Mouse (Mus musculus): ENCODE measurements around the gene Arfgap3. TPM values are rescaled to one million over a fixed set of nuclear protein-coding genes. Genes with fewer than 3 reads are reported as not detected.
A peak's percentile ranks its signal among the peaks of the same experiment; 100 is the strongest.

Arfgap3 gene
- total RNA-seq, 1 experiment = 13.5 TPM

DNA sequence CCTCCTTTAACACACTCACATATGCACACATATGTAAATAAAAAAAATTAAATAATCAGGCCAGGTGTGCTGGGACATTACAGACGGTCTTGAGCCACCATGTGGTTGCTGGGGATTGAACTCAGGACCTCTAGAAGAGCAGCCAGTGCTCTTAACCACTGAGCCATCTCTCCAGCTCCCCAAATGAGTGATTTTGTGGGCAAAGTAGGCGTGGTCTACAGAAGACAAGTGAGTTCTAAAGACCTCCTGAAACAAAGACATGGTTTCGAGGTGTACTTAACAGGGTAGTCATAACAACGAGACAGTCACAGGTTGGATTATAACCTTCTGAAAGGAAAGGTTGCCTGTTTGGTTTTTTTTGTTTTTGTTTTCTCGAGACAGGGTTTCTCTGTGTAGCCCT lies 86.6 kb downstream of the Arfgap3 start:
- Histone ChIP-seq H3K27ac (ENCODE audit: insufficient read depth, low read depth, low read length, poor library complexity, severe bottlenecking) (no peak overlapping the region), H3K4me1 (ENCODE audit: control insufficient read depth in 2 of 2, insufficient read depth in 2 of 2, low read length in 2 of 2, poor library complexity in 1 of 2) (peaks cover 4 to 5% of the 10 kb centered on the region in 2 experiments; a peak in 3 of 4 replicates), H3K9me3 (ENCODE audit: control insufficient read depth, insufficient read depth, low read depth, low read length) (no peaks in the 10 kb centered on the region), H3K9ac (ENCODE audit: insufficient read depth, low read depth, low read length, poor library complexity, severe bottlenecking) (no peak overlapping the region), H3K36me3 (ENCODE audit: control insufficient read depth, insufficient read depth, low read length, poor library complexity, severe bottlenecking) (no peaks in the 10 kb centered on the region), H3K4me3 (ENCODE audit: insufficient read depth in 1 of 2, low read depth in 1 of 2, low read length in 2 of 2, poor library complexity in 1 of 2, severe bottlenecking in 1 of 2) (no peak overlapping the region)
- TF ChIP-seq MAFK (IDR thresholded peaks at IDR 0.05; ENCODE audit: insufficient read depth, low read depth, low read length) = no peak
- TF ChIP-seq ZNF384 (IDR thresholded peaks at IDR 0.05; ENCODE audit: low read depth, low read length) = no peak
- no peak for TF ChIP-seq ZC3H11A (IDR thresholded peaks at IDR 0.05; ENCODE audit: borderline replicate concordance, low read depth, low read length)
- no peak for TF ChIP-seq CHD2 (IDR thresholded peaks at IDR 0.05; ENCODE audit: low read depth, low read length)
- TF ChIP-seq HCFC1 (IDR thresholded peaks at IDR 0.05; ENCODE audit: borderline replicate concordance, insufficient read depth, low read length) = no peak
- DNase-seq (ENCODE audit: low read depth, low spot score) = no peak
- in situ Hi-C loops (cut with MboI; ENCODE audit: low sequenced_read_pairs in 2 of 2, unreplicated experiment in 2 of 2) = no loop called here

DNA sequence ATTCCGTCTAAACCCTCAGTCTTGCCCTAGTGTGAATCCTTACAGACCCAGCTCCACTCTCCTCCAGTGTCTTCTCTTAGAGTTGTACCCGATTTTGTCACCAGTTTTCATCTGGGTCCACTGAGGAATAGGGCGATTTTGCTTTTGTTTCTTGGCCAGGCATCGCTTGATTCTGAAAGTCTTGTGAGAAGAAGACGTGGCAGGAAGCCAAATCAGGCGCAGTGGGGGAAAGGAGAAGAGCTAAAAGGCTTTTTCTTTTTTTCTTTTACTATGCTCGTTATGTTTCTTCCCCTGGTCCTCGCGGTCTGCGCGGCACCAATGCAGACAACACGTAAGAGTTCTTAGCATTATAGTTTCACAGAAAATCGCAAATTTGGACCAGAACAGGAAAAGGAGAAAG lies 92.1 kb downstream of the Arfgap3 start:
- Histone ChIP-seq H3K9me3 (ENCODE audit: control insufficient read depth, insufficient read depth, low read depth, low read length) (no peaks in the 10 kb centered on the region), H3K27ac (ENCODE audit: insufficient read depth, low read depth, low read length, poor library complexity, severe bottlenecking) (no peak overlapping the region), H3K4me3 (ENCODE audit: insufficient read depth in 1 of 2, low read depth in 1 of 2, low read length in 2 of 2, poor library complexity in 1 of 2, severe bottlenecking in 1 of 2) (no peak overlapping the region), H3K9ac (ENCODE audit: insufficient read depth, low read depth, low read length, poor library complexity, severe bottlenecking) (no peak overlapping the region), H3K36me3 (ENCODE audit: control insufficient read depth, insufficient read depth, low read length, poor library complexity, severe bottlenecking) (no peaks in the 10 kb centered on the region), H3K4me1 (ENCODE audit: control insufficient read depth in 2 of 2, insufficient read depth in 2 of 2, low read length in 2 of 2, poor library complexity in 1 of 2) (peaks cover 2% of the 10 kb centered on the region in 2 experiments; a peak in 1 of 4 replicates)
- in situ Hi-C loops (cut with MboI; ENCODE audit: low sequenced_read_pairs in 2 of 2, unreplicated experiment in 2 of 2) = no loop called here
- DNase-seq (ENCODE audit: low read depth, low spot score) = no peak
- TF ChIP-seq ZNF384 (IDR thresholded peaks at IDR 0.05; ENCODE audit: low read depth, low read length) = no peak
- TF ChIP-seq MAFK (IDR thresholded peaks at IDR 0.05; ENCODE audit: insufficient read depth, low read depth, low read length) = no peak
- no peak for TF ChIP-seq CHD2 (IDR thresholded peaks at IDR 0.05; ENCODE audit: low read depth, low read length)
- no peak for TF ChIP-seq ZC3H11A (IDR thresholded peaks at IDR 0.05; ENCODE audit: borderline replicate concordance, low read depth, low read length)
- TF ChIP-seq HCFC1 (IDR thresholded peaks at IDR 0.05; ENCODE audit: borderline replicate concordance, insufficient read depth, low read length) = no peak

DNA sequence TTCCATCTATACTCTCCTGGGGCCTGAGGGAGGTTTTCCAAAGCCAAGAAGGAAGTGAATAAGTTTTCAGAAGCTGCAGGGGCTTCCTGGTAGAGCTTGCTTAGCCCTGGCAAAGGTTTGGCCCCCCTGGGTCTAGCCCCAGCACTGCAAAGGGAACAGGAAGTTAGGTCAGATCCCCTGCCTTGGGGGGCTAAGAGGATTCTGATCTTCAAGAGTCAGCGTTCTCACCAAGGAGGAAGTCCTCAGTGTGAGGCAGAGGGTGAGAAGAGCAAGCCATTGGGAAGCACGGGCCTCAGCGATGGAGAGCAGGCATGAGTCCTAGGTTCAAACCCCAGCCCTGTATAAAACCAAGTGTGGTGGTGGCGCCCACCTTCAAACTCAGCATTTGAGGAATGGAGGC lies 93.6 kb downstream of the Arfgap3 start:
- Histone ChIP-seq H3K9me3 (ENCODE audit: control insufficient read depth, insufficient read depth, low read depth, low read length) (no peaks in the 10 kb centered on the region), H3K4me3 (ENCODE audit: insufficient read depth in 1 of 2, low read depth in 1 of 2, low read length in 2 of 2, poor library complexity in 1 of 2, severe bottlenecking in 1 of 2) (no peak overlapping the region), H3K36me3 (ENCODE audit: control insufficient read depth, insufficient read depth, low read length, poor library complexity, severe bottlenecking) (no peaks in the 10 kb centered on the region), H3K9ac (ENCODE audit: insufficient read depth, low read depth, low read length, poor library complexity, severe bottlenecking) (no peak overlapping the region), H3K4me1 (ENCODE audit: control insufficient read depth in 2 of 2, insufficient read depth in 2 of 2, low read length in 2 of 2, poor library complexity in 1 of 2) (peaks cover 2% of the 10 kb centered on the region in 2 experiments; a peak in 1 of 4 replicates), H3K27ac (ENCODE audit: insufficient read depth, low read depth, low read length, poor library complexity, severe bottlenecking) (no peak overlapping the region)
- TF ChIP-seq ZC3H11A (IDR thresholded peaks at IDR 0.05; ENCODE audit: borderline replicate concordance, low read depth, low read length) = no peak
- TF ChIP-seq MAFK (IDR thresholded peaks at IDR 0.05; ENCODE audit: insufficient read depth, low read depth, low read length) = no peak
- in situ Hi-C loops (cut with MboI; ENCODE audit: low sequenced_read_pairs in 2 of 2, unreplicated experiment in 2 of 2) = no loop called here
- DNase-seq (ENCODE audit: low read depth, low spot score) = no peak

DNA sequence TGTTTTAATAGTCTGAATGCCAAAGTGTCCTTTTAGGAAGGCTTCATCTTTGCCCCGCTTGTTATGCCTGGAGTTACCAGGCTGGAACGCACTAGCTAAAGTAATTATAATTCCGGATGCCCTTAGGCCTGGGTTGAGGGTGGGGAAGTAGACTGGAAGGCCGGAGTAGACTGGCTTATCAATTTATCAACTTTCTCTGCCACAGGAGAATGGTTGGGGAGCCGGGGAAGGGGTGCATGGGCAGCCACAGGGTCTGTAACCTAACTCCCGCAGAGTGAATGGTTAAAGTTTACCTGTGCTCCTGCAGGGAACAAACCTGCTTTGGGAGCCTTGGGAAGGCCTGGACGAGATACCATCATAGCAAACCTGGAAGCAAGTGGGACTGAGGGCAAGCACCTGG lies 94.1 kb downstream of the Arfgap3 start:
- TF ChIP-seq HCFC1 (IDR thresholded peaks at IDR 0.05; ENCODE audit: borderline replicate concordance, insufficient read depth, low read length) (no peak), ZC3H11A (IDR thresholded peaks at IDR 0.05; ENCODE audit: borderline replicate concordance, low read depth, low read length) (no peak), ZNF384 (IDR thresholded peaks at IDR 0.05; ENCODE audit: low read depth, low read length) (no peak), CHD2 (IDR thresholded peaks at IDR 0.05; ENCODE audit: low read depth, low read length) (no peak), MAFK (IDR thresholded peaks at IDR 0.05; ENCODE audit: insufficient read depth, low read depth, low read length) (no peak)
- Histone ChIP-seq H3K27ac (ENCODE audit: insufficient read depth, low read depth, low read length, poor library complexity, severe bottlenecking) (no peak overlapping the region), H3K36me3 (ENCODE audit: control insufficient read depth, insufficient read depth, low read length, poor library complexity, severe bottlenecking) (no peaks in the 10 kb centered on the region), H3K4me1 (ENCODE audit: control insufficient read depth in 2 of 2, insufficient read depth in 2 of 2, low read length in 2 of 2, poor library complexity in 1 of 2) (peaks cover 2% of the 10 kb centered on the region in 2 experiments; a peak in 1 of 4 replicates), H3K9me3 (ENCODE audit: control insufficient read depth, insufficient read depth, low read depth, low read length) (no peaks in the 10 kb centered on the region), H3K4me3 (ENCODE audit: insufficient read depth in 1 of 2, low read depth in 1 of 2, low read length in 2 of 2, poor library complexity in 1 of 2, severe bottlenecking in 1 of 2) (no peak overlapping the region), H3K9ac (ENCODE audit: insufficient read depth, low read depth, low read length, poor library complexity, severe bottlenecking) (no peak overlapping the region)
- in situ Hi-C loops (cut with MboI; ENCODE audit: low sequenced_read_pairs in 2 of 2, unreplicated experiment in 2 of 2) = no loop called here
- no peak for DNase-seq (ENCODE audit: low read depth, low spot score)

DNA sequence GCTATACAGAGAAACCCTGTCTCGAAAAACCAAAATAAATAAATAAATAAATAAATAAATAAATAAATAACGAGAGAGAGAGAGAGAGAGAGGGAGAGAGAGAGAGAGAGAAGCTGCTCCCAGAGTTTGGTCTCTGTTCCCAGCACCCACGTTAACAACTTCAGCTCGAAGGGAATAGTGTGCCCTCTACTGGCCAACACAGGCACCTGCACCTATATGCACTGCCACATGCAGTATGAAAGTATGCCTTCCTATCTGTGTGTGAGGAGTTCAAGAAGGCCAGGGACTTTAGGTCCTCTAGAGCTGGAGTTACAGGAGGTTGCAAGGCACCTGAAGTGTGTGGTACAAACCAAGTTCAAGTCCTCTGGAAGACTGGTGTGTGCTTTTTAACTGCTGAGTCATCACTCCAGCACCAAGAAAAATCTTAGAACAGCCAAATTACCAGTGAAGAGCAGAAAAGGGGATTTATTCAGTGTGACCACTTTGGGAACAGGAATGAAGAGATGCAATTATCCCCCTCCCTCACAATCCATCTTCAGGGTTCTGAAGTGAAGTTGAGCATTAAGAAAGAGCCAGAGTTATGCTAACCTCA lies 94.8 kb downstream of the Arfgap3 start:
- no peak for DNase-seq (ENCODE audit: low read depth, low spot score)
- Histone ChIP-seq H3K9ac (ENCODE audit: insufficient read depth, low read depth, low read length, poor library complexity, severe bottlenecking) (no peak overlapping the region), H3K9me3 (ENCODE audit: control insufficient read depth, insufficient read depth, low read depth, low read length) (no peaks in the 10 kb centered on the region), H3K27ac (ENCODE audit: insufficient read depth, low read depth, low read length, poor library complexity, severe bottlenecking) (no peak overlapping the region), H3K4me3 (ENCODE audit: insufficient read depth in 1 of 2, low read depth in 1 of 2, low read length in 2 of 2, poor library complexity in 1 of 2, severe bottlenecking in 1 of 2) (no peak overlapping the region), H3K4me1 (ENCODE audit: control insufficient read depth in 2 of 2, insufficient read depth in 2 of 2, low read length in 2 of 2, poor library complexity in 1 of 2) (peaks cover 2% of the 10 kb centered on the region in 2 experiments; a peak in 1 of 4 replicates), H3K36me3 (ENCODE audit: control insufficient read depth, insufficient read depth, low read length, poor library complexity, severe bottlenecking) (no peaks in the 10 kb centered on the region)
- in situ Hi-C loops (cut with MboI; ENCODE audit: low sequenced_read_pairs in 2 of 2, unreplicated experiment in 2 of 2) = no loop called here
- TF ChIP-seq ZC3H11A (IDR thresholded peaks at IDR 0.05; ENCODE audit: borderline replicate concordance, low read depth, low read length) (no peak), ZNF384 (IDR thresholded peaks at IDR 0.05; ENCODE audit: low read depth, low read length) (no peak), MAFK (IDR thresholded peaks at IDR 0.05; ENCODE audit: insufficient read depth, low read depth, low read length) (peak; percentile 94), HCFC1 (IDR thresholded peaks at IDR 0.05; ENCODE audit: borderline replicate concordance, insufficient read depth, low read length) (no peak), CHD2 (IDR thresholded peaks at IDR 0.05; ENCODE audit: low read depth, low read length) (no peak)
